Mouse (Mus musculus) natural killer cell, adult 2 months (primary cell): ENCODE results near the gene Ucp2.
A peak's percentile ranks its signal among the peaks of the same experiment; 100 is the strongest.

ENCODE experiments used
- DNase-seq, 2 experiments: peaks; one replicate each; pipeline ENCODE4 v3.0.0; 2022; ENCODE audit warnings: low spot score in 2 of 2

Ucp2 gene

DNA sequence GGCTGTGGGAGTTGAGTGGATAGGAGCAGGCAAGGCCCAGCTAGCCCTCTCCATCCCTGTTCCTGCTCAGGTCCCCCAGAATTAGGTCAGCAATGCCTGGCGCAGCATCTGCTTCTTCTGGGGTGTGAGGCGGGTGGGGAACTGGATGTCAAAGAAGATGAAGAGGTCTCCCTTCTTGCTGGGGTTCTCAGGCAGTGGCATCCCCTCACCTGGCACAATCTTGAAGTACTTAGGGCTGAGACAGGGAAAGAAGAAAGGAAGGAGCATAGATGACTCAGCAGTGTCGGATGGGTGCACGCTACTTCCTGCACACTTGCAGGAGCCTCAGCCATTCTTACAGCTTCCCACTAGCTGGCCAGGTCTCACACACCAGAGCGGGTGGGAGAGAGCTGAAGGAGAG, 9.9 kb downstream of the Ucp2 start:
- no peak for DNase-seq

DNA sequence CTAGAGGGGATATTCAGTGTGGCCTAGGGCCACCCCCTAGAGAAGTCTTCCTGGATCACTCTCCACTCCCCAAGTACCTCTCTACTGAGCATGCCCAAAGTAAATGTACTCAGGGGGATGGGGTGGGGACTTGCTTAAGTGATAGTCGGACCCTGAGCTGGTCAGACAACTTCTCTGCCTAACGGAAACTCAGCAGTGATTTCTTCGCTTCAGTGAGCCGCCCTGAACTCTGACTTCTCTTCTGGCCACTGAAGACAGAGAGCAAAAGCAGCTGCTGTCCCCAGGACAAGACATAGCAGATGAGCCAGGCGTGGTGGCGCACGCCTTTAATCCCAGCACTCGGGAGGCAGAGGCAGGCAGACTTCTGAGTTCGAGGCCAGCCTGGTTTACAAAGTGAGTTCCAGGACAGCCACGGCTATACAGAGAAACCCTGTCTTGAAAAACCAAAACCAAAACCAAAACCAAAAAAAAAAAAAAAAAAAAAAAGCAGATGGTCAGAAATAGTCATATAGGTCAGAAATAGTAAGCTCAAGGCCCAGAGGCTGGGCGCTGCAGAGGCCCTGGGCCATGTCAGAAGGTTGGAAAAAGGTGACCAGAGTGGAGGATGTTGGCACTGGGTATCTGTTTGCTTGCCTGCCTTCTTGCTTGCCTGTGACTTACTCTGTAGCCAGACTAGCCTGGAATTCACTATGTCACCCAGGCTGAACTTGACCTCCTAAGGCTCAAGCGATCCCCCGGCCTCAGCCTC, 11.8 kb downstream of the Ucp2 start:
- DNase-seq: no peak

DNA sequence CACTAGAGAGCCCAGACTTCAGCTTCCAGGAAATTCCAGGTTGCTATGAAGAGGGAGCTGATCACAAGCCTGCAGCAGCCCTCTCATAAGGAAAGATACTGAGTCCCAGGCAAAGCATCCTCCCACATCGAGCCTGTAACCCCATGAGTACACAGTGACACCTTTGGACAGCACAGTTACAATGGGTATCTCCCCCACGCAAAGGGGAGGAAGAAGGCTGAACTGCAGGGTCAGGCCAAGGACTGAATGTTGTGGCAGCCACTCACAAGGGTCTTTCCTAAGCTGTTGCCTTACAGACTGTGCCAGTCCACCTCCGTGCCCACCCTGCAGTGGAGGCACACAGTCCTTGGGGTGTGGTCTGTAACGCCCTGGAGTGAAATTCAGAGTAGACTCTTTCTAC, 13.4 kb downstream of the Ucp2 start:
- DNase-seq: no peak

DNA sequence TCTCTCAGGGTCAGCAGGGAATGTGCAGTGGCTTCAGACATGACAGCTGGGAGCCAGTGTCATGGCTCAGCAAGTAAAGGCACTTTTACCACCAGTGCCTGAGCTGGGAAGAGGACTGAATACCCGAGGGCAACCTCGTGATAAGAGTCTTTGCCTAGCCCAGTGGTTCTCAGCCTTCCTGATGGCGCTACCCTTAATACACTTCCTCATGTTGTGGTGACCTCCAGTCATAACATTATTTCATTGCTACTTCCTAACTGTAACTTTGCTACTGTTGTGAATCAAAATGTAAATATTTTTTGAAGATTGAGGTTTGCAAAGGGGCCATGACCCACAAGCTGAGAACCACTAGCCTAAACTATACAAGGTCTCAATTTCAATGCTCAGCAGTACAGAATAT, 15.5 kb downstream of the Ucp2 start:
- no peak for DNase-seq

DNA sequence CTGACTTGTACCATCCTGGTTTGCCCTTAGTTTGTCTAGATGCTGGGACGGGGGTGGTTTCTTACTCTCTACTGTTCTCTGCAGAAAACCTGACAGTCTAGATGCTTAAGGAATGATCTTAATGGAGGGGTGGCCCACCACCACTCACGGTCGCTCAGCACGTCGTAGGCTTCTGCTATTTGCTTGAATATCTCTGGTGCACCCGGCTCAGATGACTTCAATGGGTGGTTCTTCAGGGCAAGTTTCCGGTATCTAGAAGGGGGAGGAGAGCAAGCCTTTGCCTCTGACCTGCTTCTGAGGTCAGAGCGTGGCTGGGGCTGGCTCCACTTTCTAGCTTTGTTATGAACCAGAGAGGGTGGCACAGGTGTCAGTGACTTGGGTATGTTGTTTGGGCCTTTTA, 18.5 kb downstream of the Ucp2 start:
- DNase-seq: no peak

DNA sequence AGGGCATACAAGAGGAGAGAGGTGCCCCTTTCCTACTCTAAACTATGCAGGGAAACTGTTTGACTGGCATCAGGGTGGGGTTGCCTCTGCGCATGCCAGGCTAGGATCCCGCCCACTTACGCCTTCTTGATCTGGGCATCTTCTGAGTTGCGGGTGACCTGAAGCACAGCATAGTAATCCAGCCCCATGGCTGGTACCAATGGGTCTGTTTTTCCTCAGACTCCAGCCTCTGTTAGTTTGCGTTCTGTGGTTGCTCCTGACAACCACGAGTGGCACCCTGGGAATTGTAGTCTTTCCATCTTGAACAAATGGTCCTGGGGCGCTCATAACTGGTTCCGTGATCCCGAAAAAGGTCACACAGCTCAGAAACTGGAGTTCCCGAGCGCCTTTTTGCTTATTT, 21.4 kb downstream of the Ucp2 start, which contains the start of gene Dnajb13:
TSS of gene Dnajb13 (minus strand) at position 388 of the 400 bp plus-strand sequence.
- no peak for DNase-seq

DNA sequence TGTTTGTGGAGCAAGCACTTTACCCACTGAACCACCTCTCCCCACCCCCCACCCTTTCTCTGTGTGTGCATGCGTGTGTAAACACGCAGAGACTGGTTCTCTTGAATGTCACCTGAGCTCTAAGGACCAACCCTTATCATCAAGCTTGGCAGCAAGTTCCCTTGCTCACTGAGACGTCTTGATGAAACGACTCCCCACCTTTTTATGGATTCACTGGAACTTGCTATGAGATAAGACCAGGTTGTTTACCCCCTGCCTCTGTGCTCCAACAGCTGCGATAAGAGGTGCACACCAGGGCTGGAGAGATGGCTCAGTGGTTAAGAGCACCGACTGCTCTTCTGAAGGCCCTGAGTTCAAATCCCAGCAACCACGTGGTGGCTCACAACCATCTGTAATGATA, 27.1 kb downstream of the Ucp2 start:
- no peak for DNase-seq

DNA sequence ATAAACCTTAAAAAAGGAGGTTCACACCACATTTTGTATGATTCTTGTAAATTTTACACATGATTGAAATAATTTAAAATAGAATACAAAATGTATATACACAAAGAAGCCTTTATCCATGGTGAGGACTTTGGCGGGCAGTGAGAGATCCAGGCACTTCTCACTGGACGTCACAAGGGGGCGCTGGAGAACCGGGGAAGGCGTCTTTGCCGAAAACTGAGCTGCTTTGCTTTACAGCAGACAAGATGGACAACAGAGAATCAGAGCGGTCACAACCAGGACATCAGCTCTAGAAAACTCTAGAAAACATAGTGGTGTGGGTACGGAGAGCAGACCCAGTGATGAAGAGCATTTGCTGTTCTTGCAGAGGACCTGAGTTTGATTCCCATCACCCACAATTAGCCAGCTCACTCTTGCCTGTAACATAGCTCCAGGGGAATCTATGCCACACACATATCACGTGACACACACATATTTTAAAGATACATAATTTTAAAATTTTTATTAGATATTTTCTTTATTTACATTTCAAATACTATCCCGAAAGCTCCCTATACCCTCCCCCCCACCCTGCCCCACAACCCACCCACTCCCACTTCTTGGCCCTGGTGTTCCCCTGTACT, 27.6 kb downstream of the Ucp2 start:
- peak; percentile 74 to 81 for DNase-seq

DNA sequence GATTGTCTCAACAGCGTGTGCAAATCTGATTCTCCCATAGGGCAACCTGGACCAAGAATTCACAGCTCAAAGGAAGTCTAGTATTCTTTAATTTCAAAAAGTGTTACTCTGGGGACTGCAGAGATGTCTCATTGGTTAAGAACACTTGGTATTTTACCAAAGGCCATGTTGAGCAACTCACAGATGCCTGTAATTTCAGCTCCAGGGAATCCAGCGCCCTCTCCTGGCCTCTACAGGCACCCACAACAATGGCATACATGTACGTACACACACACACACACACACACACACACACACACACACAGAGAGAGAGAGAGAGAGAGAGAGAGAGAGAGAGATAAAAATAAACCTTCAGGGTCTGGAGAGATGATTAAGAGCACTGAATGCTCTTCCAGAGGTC, 29.1 kb downstream of the Ucp2 start:
- DNase-seq: no peak

DNA sequence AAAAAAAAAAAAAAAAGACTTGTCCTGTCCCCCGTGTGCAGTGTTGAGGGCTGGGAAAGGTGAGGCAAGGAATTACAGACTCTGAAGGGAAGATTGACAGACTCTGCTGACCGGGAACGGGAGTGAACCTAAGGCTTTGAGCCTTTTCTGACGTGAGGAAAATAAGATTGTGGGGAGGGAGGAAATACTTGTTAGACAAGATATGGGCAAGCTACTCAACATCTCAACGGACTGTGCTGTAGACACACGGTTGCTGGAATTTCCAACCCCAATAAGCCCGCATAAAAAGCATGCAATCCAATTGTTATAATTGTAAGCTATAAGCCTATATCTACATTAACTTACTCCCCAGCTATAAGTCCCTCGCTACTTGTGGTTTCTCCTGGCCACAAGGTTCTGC, 31.5 kb downstream of the Ucp2 start:
- no peak for DNase-seq

DNA sequence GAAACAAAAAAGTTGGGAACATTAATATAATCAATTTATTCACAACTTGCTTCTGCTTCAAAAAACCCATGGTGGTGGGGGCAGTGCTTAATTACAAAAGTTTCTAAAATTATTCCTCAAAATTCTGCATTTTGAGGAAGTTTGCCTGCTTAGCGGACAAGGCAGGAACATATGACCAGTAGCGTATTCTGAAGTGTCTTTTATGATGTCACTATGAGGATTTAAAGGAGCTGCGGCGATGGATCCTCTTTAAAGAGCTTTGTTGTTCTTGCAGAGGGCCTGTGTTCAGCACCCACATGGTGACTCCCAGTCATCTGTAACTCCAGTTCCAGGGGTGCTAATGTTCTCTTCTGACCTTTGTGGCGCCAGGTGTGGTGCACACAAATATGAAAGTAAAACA, 37.6 kb downstream of the Ucp2 start:
- no peak for DNase-seq

DNA sequence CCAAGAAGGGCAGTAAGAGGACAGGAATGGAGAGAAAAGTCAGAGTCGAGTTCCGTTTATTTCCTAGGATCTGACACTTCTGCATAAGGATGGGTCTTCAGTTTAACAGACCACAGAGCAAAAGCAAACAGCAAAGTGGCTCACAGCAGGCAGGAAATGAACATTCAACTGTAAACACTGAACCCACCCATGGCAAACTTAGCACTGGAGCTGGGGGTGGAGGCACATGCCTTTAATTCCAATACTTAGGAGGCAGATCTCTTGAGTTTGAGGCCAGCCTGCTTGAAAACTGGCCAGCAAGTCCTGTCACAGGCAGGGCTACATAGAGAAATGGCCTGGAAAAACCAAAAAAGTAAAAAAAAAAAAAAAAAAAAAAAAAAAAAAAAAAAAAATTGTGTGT, 40.4 kb downstream of the Ucp2 start:
- no peak for DNase-seq

DNA sequence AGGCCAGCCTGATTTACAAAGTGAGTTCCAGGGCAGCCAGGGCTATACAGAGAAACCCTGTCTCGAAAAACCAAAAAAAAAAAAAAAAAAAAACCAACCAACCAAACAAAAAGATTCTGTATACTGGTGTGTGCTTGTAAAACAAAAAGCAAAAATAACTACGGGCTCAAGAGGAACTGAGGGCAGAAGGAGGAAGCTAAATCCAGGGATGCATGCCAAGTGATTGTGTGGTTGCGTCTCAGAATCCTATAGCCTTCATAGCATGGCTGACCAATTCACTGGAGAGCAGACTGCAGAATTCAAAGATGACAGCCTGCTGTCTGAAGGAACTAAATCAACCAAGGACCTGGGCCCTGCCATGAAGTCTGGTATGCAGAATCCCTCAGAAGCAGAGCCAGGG, 41.1 kb downstream of the Ucp2 start:
- no peak for DNase-seq

DNA sequence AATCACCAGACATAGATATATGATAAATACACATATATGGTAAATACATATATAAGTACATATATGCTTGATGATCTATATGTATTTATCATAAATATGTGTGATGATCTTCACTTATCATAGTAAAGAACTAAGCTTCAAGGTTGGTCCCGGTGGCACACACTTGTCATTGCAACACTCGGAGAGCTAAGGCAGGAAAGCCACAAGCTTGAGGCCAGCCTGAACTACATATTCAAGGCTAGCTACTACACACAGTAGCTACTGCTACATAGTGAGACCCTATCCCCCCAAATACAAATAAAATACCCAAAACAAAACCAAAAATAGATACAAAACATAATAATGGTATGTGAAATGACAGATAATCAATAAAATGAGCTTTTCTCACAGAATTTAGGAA, 42.7 kb downstream of the Ucp2 start:
- DNase-seq: no peak

DNA sequence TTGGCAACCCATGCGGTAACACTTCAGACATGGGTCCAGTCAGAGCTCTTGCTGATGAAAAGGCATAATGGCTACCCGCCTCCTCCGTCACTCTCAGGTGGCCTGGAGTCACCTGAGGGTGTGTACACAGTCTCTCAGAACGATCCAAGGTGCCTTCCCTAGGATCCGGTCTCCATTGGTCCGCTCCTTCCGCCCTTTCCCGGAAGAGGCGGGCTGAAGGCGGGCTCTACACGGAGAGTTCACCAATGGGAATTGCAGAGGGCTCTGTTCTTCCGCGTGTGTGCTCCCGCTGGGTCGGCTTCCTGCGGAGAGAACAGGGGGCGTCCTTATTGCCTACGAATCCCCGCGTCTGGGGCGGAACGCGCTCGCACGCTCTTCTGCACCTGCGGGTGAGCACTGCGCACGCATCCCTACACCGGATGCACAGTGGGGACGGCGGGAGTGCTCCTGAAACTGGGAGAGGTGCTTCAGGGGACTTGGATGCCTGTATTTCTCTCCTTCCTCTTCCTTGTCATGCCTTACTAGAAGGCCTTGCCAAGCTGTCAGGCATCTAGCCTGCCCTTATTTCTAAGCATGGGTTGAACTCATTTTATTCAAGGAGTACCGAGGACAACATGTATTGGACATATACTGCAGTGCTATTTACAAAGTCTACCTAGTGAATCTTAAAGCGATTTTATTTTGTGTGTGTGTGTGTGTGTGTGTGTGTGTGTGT, 43.8 kb downstream of the Ucp2 start, which contains the start of gene Coa4:
TSS of gene Coa4 (plus strand) at position 268 of the 715 bp plus-strand sequence.
- DNase-seq: peak; percentile 67 to 82

DNA sequence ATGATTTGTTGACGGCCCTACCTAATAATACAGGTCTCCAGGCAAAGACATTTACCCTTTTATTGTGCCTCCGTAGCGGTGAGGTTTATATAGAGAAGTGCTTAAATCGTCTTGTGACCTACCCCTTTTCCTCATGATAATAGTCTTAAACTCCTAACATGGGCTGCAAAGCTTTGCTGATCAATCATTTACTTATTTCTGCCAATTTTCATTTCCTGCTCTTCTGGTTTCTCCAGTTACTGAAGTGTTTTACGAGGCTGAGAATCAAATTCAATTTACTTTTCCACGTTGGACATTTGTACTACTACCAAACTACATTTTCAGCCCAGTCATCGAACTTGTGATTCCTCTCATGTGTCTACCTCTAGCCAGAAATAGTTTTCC, 44.4 kb downstream of the Ucp2 start:
- no peak for DNase-seq

DNA sequence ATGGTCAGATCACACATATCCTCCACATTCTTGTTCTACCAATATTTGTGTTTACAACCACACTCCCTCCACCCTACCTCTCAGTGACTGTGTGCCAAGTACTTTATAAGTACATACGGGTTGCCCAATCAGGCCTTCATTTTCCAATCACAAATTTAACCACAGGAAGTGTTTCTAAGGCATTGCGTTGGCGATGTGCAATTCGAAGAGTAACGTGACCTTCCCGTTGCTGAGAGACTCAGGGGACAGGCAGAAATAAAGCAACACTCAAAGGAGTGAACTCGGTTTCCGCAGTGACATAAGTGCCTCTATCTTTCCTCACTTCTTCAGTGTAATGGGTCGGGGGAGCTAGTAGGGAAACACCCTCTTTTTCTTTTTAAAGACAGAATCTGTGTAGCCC, 46.4 kb downstream of the Ucp2 start:
- DNase-seq: no peak

DNA sequence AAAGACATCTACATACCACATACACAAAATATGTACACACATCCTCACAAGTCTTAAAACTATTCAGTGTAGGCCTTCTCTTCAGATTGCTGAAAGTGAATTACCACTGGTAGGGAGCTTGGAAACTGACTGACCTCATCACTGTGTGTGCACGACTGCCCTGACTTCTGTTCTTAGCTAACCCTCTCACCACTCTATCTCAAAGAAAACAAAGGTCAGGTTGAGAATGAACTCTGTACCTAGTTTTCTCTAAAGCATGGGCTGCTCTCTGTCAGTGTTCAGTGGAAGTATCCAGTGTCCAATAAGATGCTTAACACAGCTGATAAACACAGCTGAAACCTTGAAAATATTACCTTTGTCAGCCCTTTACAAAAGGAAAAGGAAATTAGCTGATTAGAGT, 51.3 kb downstream of the Ucp2 start:
- no peak for DNase-seq

DNA sequence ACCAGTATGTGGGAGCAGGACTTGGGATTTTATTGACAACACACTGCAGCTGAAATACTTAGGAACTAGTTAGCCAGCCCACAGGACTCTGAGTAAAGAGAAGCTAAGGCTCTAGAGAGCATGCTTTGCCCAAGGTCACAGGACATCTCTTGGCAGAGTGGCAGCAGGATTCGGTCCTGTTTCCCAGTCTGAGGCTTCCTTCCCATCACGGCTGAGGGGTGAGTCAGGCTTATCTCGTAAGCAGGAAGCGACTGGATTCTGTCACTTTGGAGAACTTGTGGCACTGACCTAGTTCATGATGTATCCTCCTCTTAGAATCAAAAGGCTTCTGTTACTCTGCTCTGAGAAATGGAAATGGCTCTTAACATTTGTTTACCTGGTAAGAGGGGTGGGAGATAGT, 54.5 kb downstream of the Ucp2 start:
- no peak for DNase-seq

DNA sequence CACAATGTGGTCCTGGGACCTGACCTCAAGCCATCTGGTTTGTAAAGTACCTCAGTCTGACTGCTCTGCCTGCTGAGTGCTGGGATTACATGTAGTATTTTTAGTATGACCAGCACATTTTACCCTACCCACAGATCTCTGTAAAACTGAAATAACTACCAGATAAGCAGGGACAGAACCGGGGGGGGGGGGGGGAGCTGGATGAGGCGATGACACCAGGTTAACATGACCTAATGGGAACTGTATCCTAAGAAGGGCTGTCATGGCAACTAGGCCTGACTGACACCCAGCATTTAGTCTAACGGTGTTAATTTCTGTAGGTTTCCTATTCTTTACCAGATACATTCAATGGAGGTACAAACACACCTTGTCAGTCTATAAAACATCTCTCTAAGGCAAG, 56.7 kb downstream of the Ucp2 start:
- DNase-seq: no peak

DNA sequence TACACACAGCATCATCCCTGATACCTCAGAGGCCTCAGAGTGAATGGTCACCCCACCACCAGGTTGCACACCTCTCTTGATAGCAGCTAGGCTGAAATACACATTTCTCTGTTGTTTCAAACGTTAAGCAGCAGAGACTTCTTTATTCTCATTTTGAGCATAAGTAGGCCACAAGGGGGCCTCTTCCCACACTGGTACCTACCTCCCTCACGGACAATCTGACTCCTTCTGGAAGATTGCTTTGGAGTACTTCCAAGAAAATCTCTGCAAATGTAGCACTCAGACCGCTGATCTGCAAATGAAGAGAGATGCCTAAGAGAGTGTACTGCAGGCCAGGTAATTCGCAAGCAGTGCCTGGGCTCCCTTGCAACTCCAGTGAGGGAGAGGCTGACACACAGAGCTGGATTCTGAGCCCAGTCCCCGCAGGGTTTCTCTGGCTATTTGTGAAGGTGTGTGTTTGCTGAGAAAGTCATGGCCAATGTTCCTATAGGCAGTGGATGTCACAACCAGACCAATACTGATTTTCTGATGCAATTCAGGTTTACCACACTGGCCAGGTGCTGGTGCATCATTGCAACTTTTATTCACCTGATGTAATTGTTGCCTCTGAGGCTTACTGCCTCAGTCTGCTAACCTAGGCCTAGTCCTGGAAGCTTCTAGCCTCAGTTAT, 57.3 kb downstream of the Ucp2 start:
- DNase-seq: no peak
